Mouse (Mus musculus) common myeloid progenitor, adult 5-6 weeks (primary cell): ENCODE measurements around the gene Smu1. TPM values are rescaled to one million over a fixed set of nuclear protein-coding genes. Genes with fewer than 3 reads are reported as not detected.

ENCODE experiments used
- ATAC-seq: replicated peaks from 2 replicates; pipeline ENCODE4 v1.8.0; 2016; ENCODE audit warnings: low read depth, mild to moderate bottlenecking, moderate TSS enrichment, inconsistent platforms; ENCODE audit not compliant: poor library complexity, severe bottlenecking
- total RNA-seq: library from RNA; stranded (forward); fragments of 200-1000, 187-1606 nt; gene quantifications from 2 replicates; pipeline ENCODE4 v1.2.3, GENCODE M21; 2017

The Smu1 gene
- total RNA-seq, result 126 and 132 TPM in 2 replicates

DNA sequence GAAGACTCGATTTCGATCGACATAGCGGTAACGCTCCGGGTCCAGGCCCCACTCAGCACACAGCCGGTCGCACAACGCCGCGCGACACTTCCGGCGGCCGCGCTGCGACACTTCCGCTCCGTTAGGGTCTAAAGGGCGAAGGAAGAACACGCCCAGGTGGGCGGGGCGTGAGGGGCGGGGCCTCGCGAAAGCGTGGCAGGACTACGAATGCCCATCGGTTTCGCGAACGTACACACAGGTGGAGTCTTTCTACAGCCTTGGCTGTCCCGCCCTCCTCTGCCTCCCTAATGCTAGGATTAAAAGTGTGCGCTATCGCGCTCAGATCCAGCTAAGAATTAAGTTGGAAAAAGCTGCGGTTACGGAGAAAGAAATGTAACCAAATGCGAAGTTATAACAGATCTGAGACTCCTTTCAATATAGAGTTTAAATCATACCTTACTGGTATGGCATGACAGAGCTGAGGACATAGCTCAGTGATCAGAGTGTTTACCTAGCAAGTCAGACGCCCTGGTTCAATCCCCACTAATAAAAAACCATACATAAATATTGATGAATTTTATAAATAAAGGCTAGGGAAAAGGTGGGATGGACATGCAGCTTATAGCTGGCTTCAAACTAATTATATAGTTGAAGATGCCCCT lies at the start of gene Smu1:
Smu1 (minus strand) TSS at position 144 of the 641 bp plus-strand sequence.
- ATAC-seq, result peak; percentile 98

DNA sequence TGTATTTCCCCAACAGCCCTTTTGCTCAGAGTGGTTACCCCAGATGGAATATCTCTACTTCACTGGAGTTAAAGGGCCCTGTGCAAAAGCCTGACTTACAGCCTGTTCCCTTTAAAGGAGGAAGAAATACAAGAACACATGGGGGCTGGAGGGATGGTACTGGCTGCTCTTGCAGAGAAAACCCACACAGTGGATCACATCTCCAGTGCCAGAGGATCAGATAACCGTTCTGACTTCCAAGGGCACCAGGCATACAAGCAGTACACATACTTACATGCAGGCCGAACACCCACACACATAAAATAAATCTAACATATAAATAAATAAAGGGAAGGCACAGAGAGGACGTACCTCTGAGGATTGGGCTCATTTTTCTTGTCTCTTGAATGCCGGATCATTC lies 49.7 kb upstream of the Smu1 start:
- no peak for ATAC-seq

DNA sequence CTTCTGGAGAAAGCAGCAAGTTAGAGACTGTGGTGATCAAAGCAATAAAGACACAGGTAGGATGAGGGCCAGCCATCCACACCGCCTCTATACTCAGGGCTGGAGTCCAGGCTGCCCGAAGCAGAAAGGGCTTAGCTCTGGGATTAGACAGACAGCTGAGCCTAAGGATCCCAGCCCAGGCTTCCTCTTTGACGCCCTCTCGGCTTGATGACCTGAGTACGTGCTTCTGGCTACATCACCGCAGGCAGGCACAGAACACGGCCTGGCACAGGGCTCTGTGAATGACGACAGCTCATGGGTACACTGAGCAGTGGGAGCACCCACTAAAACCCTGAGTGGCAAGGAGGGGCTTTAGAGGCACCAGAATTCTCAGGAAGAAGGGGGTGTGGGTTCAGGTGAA lies 47.7 kb upstream of the Smu1 start:
- ATAC-seq, result no peak

DNA sequence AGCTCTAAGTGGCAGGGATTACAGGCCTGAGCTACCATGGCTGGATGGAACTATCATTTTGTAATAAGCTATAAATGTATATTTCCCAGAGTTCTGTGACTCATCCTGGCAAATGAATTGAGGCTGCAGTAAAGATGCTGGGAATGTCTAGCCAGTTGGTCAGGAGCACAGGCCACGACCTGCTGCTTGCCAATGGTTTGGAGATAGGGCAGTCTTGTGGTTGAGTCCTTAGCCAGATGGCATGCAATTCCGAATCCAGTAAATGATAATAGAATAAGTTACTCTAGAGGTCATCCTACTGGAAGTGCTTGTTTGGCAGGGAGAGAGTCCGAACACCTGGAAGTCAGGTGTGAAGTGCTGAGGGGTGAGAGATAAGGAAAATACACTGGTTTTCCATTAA lies 45.1 kb upstream of the Smu1 start:
- no peak for ATAC-seq

DNA sequence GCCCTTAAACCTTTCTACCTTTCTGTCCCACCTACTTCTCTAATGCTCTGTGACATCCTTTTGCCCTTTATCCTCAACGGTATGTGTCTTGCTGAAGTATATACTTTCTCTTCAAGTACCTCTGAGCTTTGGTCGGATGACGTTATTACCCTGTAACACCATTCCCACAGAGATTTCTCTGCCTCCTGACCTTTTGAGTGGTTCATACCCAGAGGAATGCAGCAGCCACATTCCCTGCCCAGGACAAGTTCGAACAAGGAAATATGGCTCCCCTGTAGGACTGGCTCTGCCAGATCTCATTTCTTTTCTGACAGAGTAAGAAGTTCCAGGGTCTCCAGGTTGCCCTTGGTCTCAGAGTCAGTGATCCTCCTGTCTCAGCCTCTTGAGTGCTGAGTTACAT lies 44.2 kb upstream of the Smu1 start:
- no peak for ATAC-seq

DNA sequence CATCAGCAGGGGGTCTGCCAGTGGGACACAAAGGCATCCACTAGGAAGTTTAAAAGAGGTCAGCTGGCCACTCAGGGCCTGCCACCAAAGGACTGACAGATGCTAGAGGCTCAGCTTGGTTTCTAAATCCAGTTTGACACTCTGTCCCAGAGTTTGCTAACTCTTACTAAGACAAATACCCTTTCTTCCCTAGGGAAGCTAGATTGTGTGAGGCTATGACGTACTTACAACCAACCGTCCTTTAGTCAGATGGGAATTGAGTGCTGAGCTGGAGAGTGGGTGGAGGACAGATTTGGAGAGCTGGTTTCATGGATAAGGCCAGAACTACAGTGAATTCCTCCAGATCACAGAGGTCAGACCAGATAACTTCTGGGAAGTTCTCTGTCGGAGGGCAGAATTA lies 43.1 kb upstream of the Smu1 start:
- ATAC-seq, result no peak

DNA sequence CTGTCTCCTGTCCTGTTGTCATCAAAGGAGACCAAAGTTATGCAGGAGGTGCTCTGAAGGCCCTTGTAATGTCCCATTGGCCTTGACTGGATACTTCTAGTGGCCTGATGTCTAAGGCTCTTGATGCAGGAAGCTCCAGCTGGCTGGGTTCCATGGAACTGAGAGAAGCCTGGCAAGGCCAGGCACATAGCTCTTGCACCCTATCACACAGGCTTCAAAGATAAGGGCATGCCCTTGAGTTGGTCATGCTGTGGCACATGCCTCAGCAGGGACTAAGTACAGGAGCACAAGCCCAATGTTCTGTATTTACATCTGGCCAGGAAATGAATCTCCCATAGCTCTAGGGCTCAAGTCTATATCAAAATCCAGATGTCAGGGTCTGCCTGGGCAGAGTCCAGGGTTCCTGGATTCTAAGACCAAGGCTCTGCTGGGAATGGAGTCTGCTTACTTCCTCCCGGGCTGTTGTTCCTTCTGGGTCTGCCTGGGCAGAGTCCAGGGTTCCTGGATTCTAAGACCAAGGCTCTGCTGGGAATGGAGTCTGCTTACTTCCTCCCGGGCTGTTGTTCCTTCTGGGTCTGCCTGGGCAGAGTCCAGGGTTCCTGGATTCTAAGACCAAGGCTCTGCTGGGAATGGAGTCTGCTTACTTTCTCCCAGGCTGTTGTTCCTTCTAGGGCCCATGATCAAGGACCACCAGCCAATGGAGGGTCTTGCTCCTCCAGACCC lies 41.3 kb upstream of the Smu1 start:
- peak; percentile 63 for ATAC-seq

DNA sequence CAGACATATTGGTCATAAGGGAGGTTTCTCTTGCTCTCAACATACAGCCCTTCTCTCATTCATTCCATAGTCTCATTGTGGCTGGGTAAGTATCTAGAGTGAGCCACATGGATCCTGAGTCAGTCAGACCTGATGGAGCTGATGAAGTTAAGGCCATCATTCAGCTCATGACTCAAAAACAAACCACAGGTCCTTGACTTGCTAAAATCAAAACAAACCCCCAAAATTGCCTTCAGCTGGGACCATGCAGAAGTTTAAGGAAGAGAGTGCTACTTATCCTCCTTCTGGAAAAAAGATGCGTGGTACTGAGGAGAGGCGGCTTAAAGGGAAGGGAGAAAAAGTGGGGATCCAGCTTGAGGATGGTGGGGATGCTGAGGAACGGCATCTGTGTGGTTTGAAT lies 38.0 kb upstream of the Smu1 start:
- ATAC-seq, result no peak

DNA sequence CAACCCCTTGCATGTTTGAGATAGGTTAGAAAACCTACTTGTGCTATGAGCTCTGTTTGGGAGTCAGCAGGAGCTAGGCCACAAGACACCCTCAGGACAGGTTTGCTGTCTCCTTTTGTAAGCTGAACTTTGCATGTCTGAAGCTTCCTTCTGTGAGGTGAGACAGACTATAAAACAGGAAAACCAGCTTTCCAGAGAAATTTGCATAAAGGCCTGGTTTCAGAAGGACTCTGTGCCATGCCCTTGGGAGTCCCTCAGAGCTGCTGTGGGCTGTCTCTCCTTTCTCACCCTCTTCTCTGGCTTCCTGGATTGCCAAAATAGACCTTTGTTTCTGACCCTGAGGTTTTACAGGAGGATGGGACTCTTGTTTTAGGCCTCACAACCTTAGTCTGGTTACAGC lies 36.6 kb upstream of the Smu1 start:
- no peak for ATAC-seq

DNA sequence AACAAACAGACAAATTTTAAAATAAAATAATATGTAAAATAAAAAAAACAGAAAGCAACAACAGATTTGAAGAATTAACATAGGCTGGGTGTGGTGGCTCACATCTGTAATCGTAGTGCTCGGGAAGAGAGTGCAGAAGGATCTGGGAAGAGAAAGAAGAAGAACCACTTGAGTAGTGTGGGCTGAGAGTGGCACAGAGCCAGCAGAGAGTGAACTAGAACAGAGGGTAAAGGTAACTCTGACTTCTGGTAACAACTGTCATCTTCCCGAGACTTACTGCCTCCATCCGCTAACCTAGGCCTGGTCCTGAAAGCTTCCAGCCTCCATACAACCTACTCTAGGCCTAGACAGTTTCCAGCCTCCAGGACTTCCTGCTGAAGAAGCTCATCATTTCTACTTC lies 33.5 kb upstream of the Smu1 start:
- no peak for ATAC-seq

DNA sequence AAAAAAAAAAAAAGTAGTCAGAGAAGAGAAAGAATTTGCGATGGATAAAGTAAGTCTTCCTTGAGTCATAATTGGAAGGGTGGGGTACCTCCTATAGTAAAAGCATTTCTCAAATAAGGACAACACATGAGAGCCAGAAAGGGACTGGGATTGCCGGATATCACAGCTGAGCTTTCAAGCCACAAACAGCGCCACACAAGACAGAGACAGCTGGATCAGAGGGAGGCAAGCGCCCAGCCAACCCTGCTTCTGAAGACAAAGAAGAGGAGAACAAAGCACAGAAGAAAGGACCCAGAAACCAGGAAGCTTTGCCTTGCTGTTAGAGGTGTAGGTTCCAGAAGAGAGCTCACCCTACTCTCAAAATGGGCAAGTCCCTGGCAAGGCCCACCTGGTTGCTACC lies 28.9 kb upstream of the Smu1 start:
- ATAC-seq, result no peak

DNA sequence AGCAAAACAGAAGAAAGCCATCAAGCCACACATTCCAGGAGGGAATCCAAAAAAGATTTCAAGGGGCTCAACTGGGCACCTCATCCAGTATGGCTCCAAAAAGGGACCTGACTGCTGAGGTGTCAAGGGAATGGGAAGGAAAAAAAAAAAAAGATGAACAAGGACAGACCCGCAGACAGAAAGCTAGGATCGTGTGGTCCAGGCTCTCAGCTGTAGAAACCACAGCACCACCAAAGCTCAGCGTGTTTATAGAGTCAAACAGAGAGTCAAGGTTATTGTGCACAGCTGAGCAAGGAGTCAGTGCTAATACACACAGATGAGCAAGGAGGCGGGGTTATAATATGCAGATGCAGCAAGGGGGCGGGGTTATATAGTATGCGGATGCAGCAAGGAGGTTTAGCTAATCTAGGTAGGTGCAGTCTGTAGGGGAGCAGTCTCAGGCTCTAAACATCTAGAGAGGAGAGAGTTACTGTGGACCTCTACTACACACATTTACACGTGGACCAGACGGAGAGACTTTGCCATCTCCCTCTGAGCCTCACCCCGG lies 28.0 kb upstream of the Smu1 start:
- no peak; the same call in 1 of the 2 replicates for ATAC-seq

DNA sequence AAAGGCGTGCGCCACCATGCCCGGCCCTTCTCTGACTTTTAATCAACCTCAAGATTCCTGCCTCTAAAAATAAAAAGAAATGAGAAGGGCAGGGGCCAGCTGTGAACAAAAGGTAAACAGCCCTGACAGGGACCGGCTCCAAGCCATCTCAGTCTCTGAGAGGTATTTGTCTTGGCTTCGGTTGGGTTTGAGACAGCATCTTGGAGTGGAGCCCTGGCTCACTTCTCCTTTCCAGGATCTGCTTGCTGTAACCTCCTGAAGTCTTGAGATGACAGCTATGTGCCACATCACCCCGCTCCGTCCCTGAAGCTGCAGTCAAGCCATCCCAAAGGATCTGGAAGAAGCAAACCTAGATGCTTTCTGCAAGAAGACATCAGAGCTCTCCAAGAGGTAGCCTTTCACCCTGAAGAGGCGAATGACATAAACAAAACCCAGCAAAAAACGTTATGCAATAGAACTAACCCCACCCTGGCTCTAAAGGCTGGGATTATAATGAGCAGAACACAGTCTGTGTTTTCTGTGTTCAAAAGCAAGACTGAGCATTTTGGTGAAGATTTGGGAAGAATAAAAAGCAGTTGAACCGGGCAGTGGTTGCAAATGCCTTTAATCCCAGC lies 26.9 kb upstream of the Smu1 start:
- ATAC-seq, result peak; percentile 34

DNA sequence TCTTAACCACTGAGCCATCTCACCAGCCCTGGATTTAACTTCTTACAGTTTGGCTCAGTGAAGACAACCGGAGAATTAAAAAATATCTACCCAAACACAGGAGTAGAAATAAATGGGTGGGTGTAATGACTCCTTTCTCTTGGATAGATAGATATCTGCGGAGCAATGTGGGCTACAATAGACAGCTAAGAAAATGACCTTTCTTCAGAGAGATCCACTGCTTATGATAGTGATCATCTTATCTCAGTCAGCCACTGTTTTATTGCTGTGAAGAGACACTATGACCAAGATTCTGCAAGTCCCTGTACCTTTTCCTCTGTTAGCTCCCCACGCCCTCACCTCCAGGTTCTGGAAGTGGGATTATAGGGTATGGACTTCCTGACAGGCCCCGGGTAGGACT lies 25.3 kb upstream of the Smu1 start:
- no peak for ATAC-seq

DNA sequence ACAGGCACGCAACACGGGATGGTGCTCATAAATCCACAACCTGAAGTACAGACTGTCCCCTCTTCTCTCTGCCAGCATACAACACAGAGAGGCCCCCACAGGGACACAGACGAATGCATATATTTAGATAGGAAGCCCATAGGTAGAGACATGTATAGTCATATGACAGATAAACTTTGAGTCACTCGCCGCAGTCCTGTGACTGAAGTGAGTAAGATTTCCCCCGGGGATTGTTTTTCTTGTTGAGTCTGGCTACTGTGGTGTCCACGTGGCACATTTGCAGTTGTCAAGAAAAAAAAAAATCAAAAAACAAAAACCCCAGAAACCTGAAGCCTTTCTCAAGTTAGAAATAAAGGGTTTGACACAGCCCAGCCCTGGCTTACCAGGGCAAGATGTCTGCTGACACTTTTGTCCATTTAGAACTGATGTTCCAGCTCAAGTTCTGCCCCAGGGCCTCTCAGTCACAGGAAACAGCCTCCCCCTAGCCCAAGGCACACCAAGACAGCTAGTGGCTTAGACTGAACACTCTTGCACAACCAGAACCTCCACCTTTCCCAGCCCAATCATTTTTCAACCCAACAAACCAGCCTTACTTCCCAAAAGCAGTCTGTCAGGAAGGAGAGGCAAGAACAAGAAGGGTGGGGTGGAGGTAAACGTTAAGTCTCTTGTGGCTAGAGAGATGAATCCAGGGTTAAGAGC lies 24.2 kb upstream of the Smu1 start:
- ATAC-seq, result peak; percentile 28

DNA sequence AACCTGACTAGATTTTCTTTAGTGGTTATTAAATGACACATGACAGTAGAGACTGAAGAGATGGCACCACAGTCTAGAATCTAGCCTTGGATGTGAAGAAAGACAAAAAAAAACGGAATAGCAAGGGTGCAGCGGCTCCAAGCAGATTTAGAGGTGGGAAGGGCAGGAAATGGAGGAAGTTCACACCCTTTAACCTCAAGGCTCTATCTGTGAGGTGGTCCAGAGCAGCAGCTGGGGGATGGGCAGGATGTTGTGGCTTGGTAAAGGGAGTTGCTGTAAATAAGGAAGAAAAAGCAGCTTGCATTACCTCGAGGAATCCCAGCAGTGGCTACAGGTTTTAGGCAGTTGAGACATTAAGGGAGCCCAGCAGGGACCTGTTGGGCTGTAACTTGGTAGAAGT lies 23.4 kb upstream of the Smu1 start:
- ATAC-seq, result peak; percentile 85

DNA sequence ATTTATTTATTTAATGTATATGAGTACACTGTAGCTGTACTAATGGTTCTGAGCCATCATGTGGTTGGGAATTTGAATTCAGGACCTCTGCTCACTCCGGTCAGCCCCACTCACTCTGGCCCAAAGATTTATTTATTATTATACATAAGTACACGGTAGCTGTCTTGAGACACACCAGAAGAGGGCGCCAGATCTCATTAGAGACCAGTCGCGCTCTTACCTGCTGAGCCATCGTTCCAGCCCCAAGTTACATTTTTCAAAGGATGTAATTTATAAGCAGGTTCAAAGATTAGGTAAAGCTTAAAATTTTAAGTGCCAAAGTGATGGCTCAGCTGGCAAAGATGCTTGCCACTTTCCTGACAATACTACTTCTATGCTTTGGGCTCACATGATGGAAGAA lies 20.9 kb upstream of the Smu1 start:
- ATAC-seq, result no peak

DNA sequence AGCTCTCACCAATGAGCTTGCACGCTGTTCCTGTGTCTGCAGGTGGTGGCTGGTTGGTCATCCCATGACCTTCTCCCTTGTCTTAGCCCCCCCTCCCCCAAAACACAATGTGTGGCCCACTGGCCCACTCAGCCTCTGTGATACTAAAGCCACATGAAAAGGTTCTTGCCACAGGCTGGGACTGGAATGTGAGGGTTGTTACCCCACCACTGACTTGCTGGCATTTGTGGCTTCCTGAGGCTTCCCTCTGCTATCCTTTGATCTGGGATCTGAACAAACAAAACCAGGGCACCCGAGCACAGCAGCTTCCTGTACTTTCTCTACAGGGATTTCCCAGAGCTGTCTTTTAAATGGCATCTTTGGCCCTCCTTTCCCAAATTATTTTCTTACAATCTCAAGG lies 19.4 kb upstream of the Smu1 start:
- no peak for ATAC-seq

DNA sequence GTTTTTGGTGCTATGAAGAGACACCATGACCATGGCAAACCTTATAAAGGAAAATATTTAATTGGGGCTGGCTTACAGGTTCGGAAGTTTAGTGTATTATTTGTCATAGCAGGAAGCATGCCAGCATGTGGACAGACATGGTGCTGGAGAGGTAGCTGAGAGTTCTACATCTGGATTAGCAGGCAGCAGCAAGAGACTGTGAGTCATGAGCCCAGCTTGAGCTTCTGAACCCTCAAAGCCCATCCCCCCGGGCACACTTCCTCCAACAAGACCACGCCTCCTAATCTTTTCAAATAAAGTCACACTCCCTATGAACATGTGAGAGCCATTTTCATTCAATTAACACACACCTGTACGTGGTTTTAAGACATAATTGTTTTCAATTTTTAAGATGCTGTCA lies 18.7 kb upstream of the Smu1 start:
- no peak for ATAC-seq

DNA sequence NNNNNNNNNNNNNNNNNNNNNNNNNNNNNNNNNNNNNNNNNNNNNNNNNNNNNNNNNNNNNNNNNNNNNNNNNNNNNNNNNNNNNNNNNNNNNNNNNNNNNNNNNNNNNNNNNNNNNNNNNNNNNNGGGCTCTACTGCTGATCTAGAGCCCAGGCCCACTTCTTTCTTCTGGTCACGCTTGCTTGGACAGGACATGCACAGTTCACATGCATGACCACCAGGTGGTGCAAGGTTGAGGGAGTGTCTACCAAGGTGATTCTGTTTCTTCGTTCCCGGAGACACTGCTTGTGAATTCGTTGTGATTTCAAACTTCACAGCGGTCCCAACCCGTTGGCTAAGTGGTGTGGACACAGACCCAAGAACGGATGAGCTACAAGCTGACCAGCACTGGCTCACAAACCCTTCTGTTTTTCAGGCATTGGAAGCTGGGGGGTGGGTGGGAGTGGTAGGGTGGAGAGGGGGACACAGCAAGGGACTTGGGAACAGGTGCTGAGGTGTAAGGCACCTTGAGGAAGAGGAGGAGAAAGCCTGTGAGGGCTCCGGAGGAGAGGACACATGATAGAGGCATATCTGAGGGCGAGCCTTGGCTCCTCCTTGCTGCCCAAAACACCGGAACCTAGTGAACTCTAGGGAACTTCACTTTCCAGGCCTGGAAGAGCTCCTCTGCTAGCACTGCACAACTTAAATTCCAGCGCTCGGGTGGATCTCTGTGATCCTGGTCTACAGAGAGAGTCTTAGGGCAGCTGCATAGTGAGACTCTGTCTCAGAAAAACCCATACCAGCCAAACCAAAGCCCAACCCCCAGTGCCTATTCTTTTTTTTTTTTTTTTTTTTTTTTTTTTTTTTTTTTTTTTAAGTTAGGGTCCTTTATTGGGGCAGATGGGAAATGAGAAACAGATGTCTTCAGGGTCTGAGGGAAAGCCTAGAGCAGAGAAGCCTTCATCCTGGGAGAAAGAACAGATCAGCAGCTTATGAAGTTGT lies 16.8 kb upstream of the Smu1 start:
- peak; percentile 74 for ATAC-seq
